Mouse (Mus musculus) heart, adult 2 months (tissue): ENCODE measurements around the gene Alpk1. TPM values are rescaled to one million over a fixed set of nuclear protein-coding genes. Genes with fewer than 3 reads are reported as not detected.

Experiments used
- DNase-seq, 2 experiments: peaks; one replicate each; pipeline ENCODE4 v3.0.0; 2021
- H3K27ac ChIP-seq: fragments of 200-600 bp; 2 replicates; pipeline ENCODE4 v1.8.1; 2022
- H3K27me3 ChIP-seq: fragments of 200-500 bp; 2 replicates; pipeline ENCODE4 v1.6.1; 2012; ENCODE audit warnings: mild to moderate bottlenecking, low read length, inconsistent platforms, mixed read lengths; ENCODE audit not compliant: control insufficient read depth, insufficient read depth
- H3K36me3 ChIP-seq: fragments of 200-500 bp; 2 replicates; pipeline ENCODE4 v1.6.1; 2012; ENCODE audit warnings: low read length, inconsistent platforms; ENCODE audit not compliant: control insufficient read depth, insufficient read depth
- H3K4me1 ChIP-seq: fragments of 200-500 bp; 2 replicates; pipeline ENCODE4 v1.6.1; 2011; ENCODE audit warnings: low read length; ENCODE audit not compliant: control insufficient read depth, insufficient read depth
- H3K4me3 ChIP-seq: fragments of 200-600 bp; 2 replicates; pipeline ENCODE4 v1.8.1; 2022
- H3K79me2 ChIP-seq: fragments of 200-500 bp; replicated peaks from 2 replicates; pipeline ENCODE4 v1.6.1; 2012; ENCODE audit warnings: mild to moderate bottlenecking, inconsistent platforms, low read length, moderate library complexity, mixed read lengths; ENCODE audit not compliant: control insufficient read depth, insufficient read depth
- H3K9ac ChIP-seq: fragments of 200-500 bp; 2 replicates; pipeline ENCODE4 v1.6.1; 2012; ENCODE audit warnings: low read depth, mild to moderate bottlenecking, control low read depth, inconsistent platforms, low read length, mixed read lengths
- CTCF ChIP-seq: fragments of 200-600 bp; IDR thresholded peaks from 2 replicates; pipeline ENCODE4 v1.8.1; 2022; ENCODE audit warnings: antibody characterized with exemption, mild to moderate bottlenecking, moderate library complexity
- EP300 ChIP-seq: fragments of 200-500 bp; IDR thresholded peaks from 2 replicates; pipeline ENCODE4 v1.6.1; 2011; ENCODE audit warnings: low read depth, low read length, control low read depth; ENCODE audit not compliant: insufficient read depth
- POLR2A ChIP-seq: fragments of 200-500 bp; IDR thresholded peaks from 2 replicates; pipeline ENCODE4 v1.6.1; 2011; ENCODE audit warnings: mild to moderate bottlenecking, low read depth, low read length, control low read depth; ENCODE audit not compliant: insufficient read depth
- WGBS: fragments of 180-500 bp; shearing (Covaris S2); methylation state at CpG from one replicate; pipeline ENCODE4 v1.1.7; 2018; 5-methylcytosine and 5-hydroxymethylcytosine counted together
- intact Hi-C: fragments of 180-260 bp; cut with DNase I; formaldehyde crosslinking; loops from one replicate; pipeline ENCODE4 v1.15.1; 2025
- polyA plus RNA-seq: library from polyadenylated mRNA; depleted of rRNA; stranded (reverse); fragments of >200 nt; gene quantifications from 2 replicates; pipeline ENCODE4 v1.2.3, GENCODE M21; 2012
- total RNA-seq, 2 experiments: library from RNA; stranded (reverse); gene quantifications; 2 replicates each; pipeline ENCODE4 v1.2.3; 2021

Alpk1 gene
- total and polyA plus RNA-seq, 3 experiments: 1.4 to 3.0 (median 2.4) TPM

GRCm38 (mm10) chr3:127716759-127717158 is 63.6 kb downstream of the Alpk1 start:
- TF ChIP-seq POLR2A (no peak), EP300 (no peak), CTCF (no peak)
- Histone ChIP-seq H3K79me2 (no peaks in the 10 kb centered on the region), H3K27me3 (no peaks in the 10 kb centered on the region), H3K36me3 (no peaks in the 10 kb centered on the region), H3K27ac (no peak overlapping the region), H3K9ac (no peak overlapping the region), H3K4me3 (no peak overlapping the region), H3K4me1 (no peaks in the 10 kb centered on the region)
- intact Hi-C loops: no loop called here
- 47% methylated on average over 2 of the region's 2 CpGs for WGBS
- DNase-seq: no peak

- Histone ChIP-seq H3K9ac (no peak overlapping the region), H3K27me3 (no peaks in the 10 kb centered on the region), H3K4me1 (no peaks in the 10 kb centered on the region), H3K79me2 (no peaks in the 10 kb centered on the region), H3K36me3 (no peaks in the 10 kb centered on the region), H3K4me3 (no peak overlapping the region), H3K27ac (no peak overlapping the region)
- DNase-seq: no peak
- intact Hi-C loops: no loop called here
- no peak for TF ChIP-seq POLR2A
- no peak for TF ChIP-seq EP300
- no peak for TF ChIP-seq CTCF
- 78% methylated on average over 9 of the region's 9 CpGs for WGBS
Measured at GRCm38 (mm10) chr3:127713112-127713511, 67.2 kb downstream of the Alpk1 start.

- TF ChIP-seq EP300: no peak
- TF ChIP-seq POLR2A: no peak
- no peak for TF ChIP-seq CTCF
- intact Hi-C loops: no loop called here
- 79% methylated on average over 3 of the region's 3 CpGs for WGBS
Measured at GRCm38 (mm10) chr3:127711536-127711935, 68.8 kb downstream of the Alpk1 start.

GRCm38 (mm10) chr3:127707089-127707485 is 73.2 kb downstream of the Alpk1 start:
- Histone ChIP-seq H3K36me3 (no peaks in the 10 kb centered on the region), H3K27me3 (no peaks in the 10 kb centered on the region), H3K79me2 (no peaks in the 10 kb centered on the region), H3K4me1 (no peaks in the 10 kb centered on the region), H3K4me3 (no peak overlapping the region), H3K9ac (no peak overlapping the region), H3K27ac (no peak overlapping the region)
- DNase-seq: no peak
- TF ChIP-seq POLR2A (no peak), CTCF (no peak), EP300 (no peak)
- intact Hi-C loops: no loop called here
- WGBS: 89% methylated on average over 5 of the region's 5 CpGs

More at GRCm38 (mm10) chr3:127711536-127711935, 68.8 kb downstream of the Alpk1 start:
- DNase-seq: no peak
- Histone ChIP-seq H3K27ac (no peak overlapping the region), H3K4me3 (no peak overlapping the region), H3K9ac (no peak overlapping the region), H3K27me3 (no peaks in the 10 kb centered on the region), H3K4me1 (no peaks in the 10 kb centered on the region), H3K79me2 (no peaks in the 10 kb centered on the region), H3K36me3 (no peaks in the 10 kb centered on the region)

GRCm38 (mm10) chr3:127706445-127707088 is 73.8 kb downstream of the Alpk1 start:
- Histone ChIP-seq H3K27ac (no peak overlapping the region), H3K9ac (no peak overlapping the region), H3K4me3 (no peak overlapping the region), H3K79me2 (no peaks in the 10 kb centered on the region), H3K36me3 (no peaks in the 10 kb centered on the region), H3K4me1 (no peaks in the 10 kb centered on the region), H3K27me3 (no peaks in the 10 kb centered on the region)
- intact Hi-C loops: no loop called here
- WGBS: 82% methylated on average over 8 of the region's 8 CpGs
- no peak for TF ChIP-seq CTCF
- no peak for TF ChIP-seq POLR2A
- TF ChIP-seq EP300: no peak
- DNase-seq: no peak

- no peak for TF ChIP-seq POLR2A
- TF ChIP-seq EP300: no peak
- TF ChIP-seq CTCF: no peak
- no peaks in the 10 kb centered on the region for H3K4me1 ChIP-seq
- no peaks in the 10 kb centered on the region for H3K27me3 ChIP-seq
- intact Hi-C loops: no loop called here
- WGBS: 35% methylated on average over 30 of the region's 30 CpGs
- H3K4me3 ChIP-seq: no peak overlapping the region
- no peak overlapping the region for H3K9ac ChIP-seq
- no peaks in the 10 kb centered on the region for H3K79me2 ChIP-seq
- H3K27ac ChIP-seq: no peak overlapping the region
- no peaks in the 10 kb centered on the region for H3K36me3 ChIP-seq
- no peak for DNase-seq
Measured at GRCm38 (mm10) chr3:127705515-127706444, 74.5 kb downstream of the Alpk1 start.
